Mouse (Mus musculus): ENCODE measurements around the gene Chil1. TPM values are rescaled to one million over a fixed set of nuclear protein-coding genes. Genes with fewer than 3 reads are reported as not detected.

Chil1 gene
- polyA plus RNA-seq, 1 experiment from 2014 or later: 1.1 TPM

- WGBS: 91% methylated on average over 5 of the region's 5 CpGs
These were observed 43.4 kb downstream of the Chil1 start for GRCm38 (mm10) chr1:134225375-134225774.

GRCm38 (mm10) chr1:134226739-134227138 is 44.8 kb downstream of the Chil1 start:
- Histone ChIP-seq H3K9me3 (ENCODE audit: control insufficient read depth, low read length) (no peaks in the 10 kb centered on the region), H3K4me2 (replicated peaks; ENCODE audit: low read depth, low read length) (no peak overlapping the region), H3K27ac (ENCODE audit: low read depth, low read length) (no peak overlapping the region), H3K9ac (ENCODE audit: low read depth, low read length) (no peak overlapping the region), H3K4me1 (replicated peaks; ENCODE audit: control insufficient read depth, insufficient read depth, low read length) (no peaks in the 10 kb centered on the region), H3K27me3 (ENCODE audit: control insufficient read depth, insufficient read depth, low read length) (no peaks in the 10 kb centered on the region), H3K36me3 (ENCODE audit: control insufficient read depth, insufficient read depth, low read length) (no peaks in the 10 kb centered on the region), H3K4me3 (ENCODE audit: low read depth, low read length) (no peak overlapping the region)
- ATAC-seq (ENCODE audit: low FRiP score): no peak
- 78% methylated on average over 8 of the region's 8 CpGs for WGBS
- no peak for DNase-seq (ENCODE audit: low spot score)

More at GRCm38 (mm10) chr1:134225375-134225774, 43.4 kb downstream of the Chil1 start:
- Histone ChIP-seq H3K4me2 (replicated peaks; ENCODE audit: low read depth, low read length) (no peak overlapping the region), H3K4me3 (ENCODE audit: low read depth, low read length) (no peak overlapping the region), H3K27ac (ENCODE audit: low read depth, low read length) (no peak overlapping the region), H3K27me3 (ENCODE audit: control insufficient read depth, insufficient read depth, low read length) (no peaks in the 10 kb centered on the region), H3K9me3 (ENCODE audit: control insufficient read depth, low read length) (no peaks in the 10 kb centered on the region), H3K4me1 (replicated peaks; ENCODE audit: control insufficient read depth, insufficient read depth, low read length) (no peaks in the 10 kb centered on the region), H3K36me3 (ENCODE audit: control insufficient read depth, insufficient read depth, low read length) (no peaks in the 10 kb centered on the region), H3K9ac (ENCODE audit: low read depth, low read length) (no peak overlapping the region)
- no peak for DNase-seq (ENCODE audit: low spot score)
- ATAC-seq (ENCODE audit: low FRiP score): no peak

- H3K9me3 ChIP-seq (ENCODE audit: control insufficient read depth, low read length): no peaks in the 10 kb centered on the region
- no peak overlapping the region for H3K4me2 ChIP-seq (replicated peaks; ENCODE audit: low read depth, low read length)
- H3K27ac ChIP-seq (ENCODE audit: low read depth, low read length): no peak overlapping the region
- H3K27me3 ChIP-seq (ENCODE audit: control insufficient read depth, insufficient read depth, low read length): peaks cover 17% of the 10 kb centered on the region
- WGBS: 66% methylated on average over 5 of the region's 5 CpGs
- H3K4me1 ChIP-seq (replicated peaks; ENCODE audit: control insufficient read depth, insufficient read depth, low read length): peaks cover 4% of the 10 kb centered on the region; the same call in 1 of the 2 replicates
- H3K9ac ChIP-seq (ENCODE audit: low read depth, low read length): no peak overlapping the region
- ATAC-seq (ENCODE audit: low FRiP score) (no peak), DNase-seq (ENCODE audit: low spot score) (no peak)
- H3K4me3 ChIP-seq (ENCODE audit: low read depth, low read length): no peak overlapping the region
- no peaks in the 10 kb centered on the region for H3K36me3 ChIP-seq (ENCODE audit: control insufficient read depth, insufficient read depth, low read length)
These were observed 48.0 kb downstream of the Chil1 start for GRCm38 (mm10) chr1:134229806-134230575.

GRCm38 (mm10) chr1:134230638-134231228 is 48.8 kb downstream of the Chil1 start:
- Histone ChIP-seq H3K9ac (ENCODE audit: low read depth, low read length) (no peak overlapping the region), H3K36me3 (ENCODE audit: control insufficient read depth, insufficient read depth, low read length) (no peaks in the 10 kb centered on the region), H3K4me3 (ENCODE audit: low read depth, low read length) (no peak overlapping the region), H3K27ac (ENCODE audit: low read depth, low read length) (no peak overlapping the region), H3K4me1 (replicated peaks; ENCODE audit: control insufficient read depth, insufficient read depth, low read length) (peaks cover 4% of the 10 kb centered on the region; the same call in 1 of the 2 replicates), H3K4me2 (replicated peaks; ENCODE audit: low read depth, low read length) (no peak overlapping the region), H3K27me3 (ENCODE audit: control insufficient read depth, insufficient read depth, low read length) (peaks cover 24% of the 10 kb centered on the region), H3K9me3 (ENCODE audit: control insufficient read depth, low read length) (no peaks in the 10 kb centered on the region)
- DNase-seq (ENCODE audit: low spot score) (no peak), ATAC-seq (ENCODE audit: low FRiP score) (no peak)
- WGBS: 87% methylated on average over 10 of the region's 10 CpGs

GRCm38 (mm10) chr1:134231270-134231669 is 49.3 kb downstream of the Chil1 start:
- Histone ChIP-seq H3K4me3 (ENCODE audit: low read depth, low read length) (no peak overlapping the region), H3K4me2 (replicated peaks; ENCODE audit: low read depth, low read length) (no peak overlapping the region), H3K4me1 (replicated peaks; ENCODE audit: control insufficient read depth, insufficient read depth, low read length) (peaks cover 4% of the 10 kb centered on the region; the same call in 1 of the 2 replicates), H3K36me3 (ENCODE audit: control insufficient read depth, insufficient read depth, low read length) (no peaks in the 10 kb centered on the region), H3K27ac (ENCODE audit: low read depth, low read length) (no peak overlapping the region), H3K9me3 (ENCODE audit: control insufficient read depth, low read length) (no peaks in the 10 kb centered on the region), H3K9ac (ENCODE audit: low read depth, low read length) (no peak overlapping the region), H3K27me3 (ENCODE audit: control insufficient read depth, insufficient read depth, low read length) (peaks cover 29% of the 10 kb centered on the region)
- WGBS: 85% methylated on average over 3 of the region's 3 CpGs
- ATAC-seq (ENCODE audit: low FRiP score) (no peak), DNase-seq (ENCODE audit: low spot score) (no peak)

GRCm38 (mm10) chr1:134231681-134232080 is 49.7 kb downstream of the Chil1 start:
- H3K4me1 ChIP-seq (replicated peaks; ENCODE audit: control insufficient read depth, insufficient read depth, low read length): peaks cover 4% of the 10 kb centered on the region; the same call in 1 of the 2 replicates
- 75% methylated on average over 3 of the region's 3 CpGs for WGBS

GRCm38 (mm10) chr1:134232326-134232725 is 50.4 kb downstream of the Chil1 start:
- peaks cover 32% of the 10 kb centered on the region for H3K27me3 ChIP-seq (ENCODE audit: control insufficient read depth, insufficient read depth, low read length)
- DNase-seq (ENCODE audit: low spot score) (no peak), ATAC-seq (ENCODE audit: low FRiP score) (no peak)
- H3K27ac ChIP-seq (ENCODE audit: low read depth, low read length): no peak overlapping the region
- H3K9ac ChIP-seq (ENCODE audit: low read depth, low read length): no peak overlapping the region
- peaks cover 4% of the 10 kb centered on the region; the same call in 1 of the 2 replicates for H3K4me1 ChIP-seq (replicated peaks; ENCODE audit: control insufficient read depth, insufficient read depth, low read length)
- no peak overlapping the region for H3K4me3 ChIP-seq (ENCODE audit: low read depth, low read length)
- H3K9me3 ChIP-seq (ENCODE audit: control insufficient read depth, low read length): no peaks in the 10 kb centered on the region
- no peak overlapping the region for H3K4me2 ChIP-seq (replicated peaks; ENCODE audit: low read depth, low read length)
- 77% methylated on average over 8 of the region's 8 CpGs for WGBS
- H3K36me3 ChIP-seq (ENCODE audit: control insufficient read depth, insufficient read depth, low read length): no peaks in the 10 kb centered on the region

More at GRCm38 (mm10) chr1:134231681-134232080, 49.7 kb downstream of the Chil1 start:
- H3K4me2 ChIP-seq (replicated peaks; ENCODE audit: low read depth, low read length): no peak overlapping the region
- no peak overlapping the region for H3K27ac ChIP-seq (ENCODE audit: low read depth, low read length)
- no peak overlapping the region for H3K4me3 ChIP-seq (ENCODE audit: low read depth, low read length)
- no peaks in the 10 kb centered on the region for H3K36me3 ChIP-seq (ENCODE audit: control insufficient read depth, insufficient read depth, low read length)
- no peaks in the 10 kb centered on the region for H3K9me3 ChIP-seq (ENCODE audit: control insufficient read depth, low read length)
- peaks cover 32% of the 10 kb centered on the region for H3K27me3 ChIP-seq (ENCODE audit: control insufficient read depth, insufficient read depth, low read length)
- no peak overlapping the region for H3K9ac ChIP-seq (ENCODE audit: low read depth, low read length)
- ATAC-seq (ENCODE audit: low FRiP score) (no peak), DNase-seq (ENCODE audit: low spot score) (no peak)

GRCm38 (mm10) chr1:134232778-134233531 is 51.0 kb downstream of the Chil1 start:
- WGBS: 58% methylated on average over 12 of the region's 12 CpGs
- Histone ChIP-seq H3K9ac (ENCODE audit: low read depth, low read length) (no peak overlapping the region), H3K9me3 (ENCODE audit: control insufficient read depth, low read length) (no peaks in the 10 kb centered on the region), H3K4me3 (ENCODE audit: low read depth, low read length) (no peak overlapping the region), H3K36me3 (ENCODE audit: control insufficient read depth, insufficient read depth, low read length) (no peaks in the 10 kb centered on the region), H3K4me2 (replicated peaks; ENCODE audit: low read depth, low read length) (no peak overlapping the region), H3K4me1 (replicated peaks; ENCODE audit: control insufficient read depth, insufficient read depth, low read length) (peaks cover 4% of the 10 kb centered on the region; the same call in 1 of the 2 replicates), H3K27me3 (ENCODE audit: control insufficient read depth, insufficient read depth, low read length) (peaks cover 32% of the 10 kb centered on the region), H3K27ac (ENCODE audit: low read depth, low read length) (no peak overlapping the region)
- DNase-seq (ENCODE audit: low spot score) (no peak), ATAC-seq (ENCODE audit: low FRiP score) (no peak)
